In the genomic region with DNA sequence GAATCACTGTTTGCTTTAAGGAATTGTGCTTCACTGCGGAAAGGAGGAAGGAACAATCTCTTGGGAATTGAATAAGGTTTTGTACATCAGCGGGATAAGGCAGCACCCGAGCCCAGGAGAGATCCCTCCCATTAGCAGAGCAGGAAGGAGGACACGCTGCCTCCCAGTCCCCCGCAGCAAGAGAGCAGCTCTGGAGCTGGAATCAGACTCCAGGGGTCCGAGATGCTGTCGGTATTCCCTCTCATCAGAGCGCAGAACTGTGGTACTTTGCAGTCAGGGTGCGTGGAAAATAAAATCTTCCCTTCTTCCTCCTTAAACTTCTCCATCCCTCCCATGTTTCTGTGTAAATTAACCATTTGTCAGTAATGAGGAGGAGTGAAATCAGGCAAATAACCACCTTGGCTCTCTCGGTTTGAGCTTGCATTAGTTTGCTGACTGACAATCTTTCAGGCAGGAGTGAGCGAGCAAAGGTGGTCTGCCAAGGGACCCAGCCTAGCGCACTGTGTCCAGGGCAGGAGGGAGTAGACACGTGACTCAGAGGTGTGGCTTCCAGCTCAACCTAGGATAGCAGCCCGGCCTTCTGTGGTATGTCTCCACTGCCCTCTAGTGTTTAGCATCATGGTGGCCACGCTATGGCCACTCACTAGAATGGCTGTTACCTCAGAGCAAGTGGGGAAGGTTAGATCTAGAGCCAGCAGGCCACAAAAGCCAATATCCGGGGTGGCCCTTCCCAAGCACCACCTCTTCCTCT, we compare ENCODE assay signal across 8 mouse cellular contexts. TPM values are rescaled to one million over a fixed set of nuclear protein-coding genes. Genes with fewer than 3 reads are reported as not detected.
DNase-seq lines count a peak whose midpoint lies in the region; ATAC-seq and TF ChIP-seq lines count a peak whose summit lies in the region.

No protein-coding gene starts in this region.

- 71% methylated on average over 16 of the region's 16 CpGs for WGBS in thymus, adult 2 months
- 7% methylated on average over 16 of the region's 16 CpGs for WGBS in intestine, embryonic 15.5 days
- 4% methylated on average over 16 of the region's 16 CpGs for WGBS in limb, embryonic 10.5 days
- 4% methylated on average over 16 of the region's 16 CpGs for WGBS in midbrain, embryonic 10.5 days
- WGBS in small intestine, adult 2 months = 22% methylated on average over 16 of the region's 16 CpGs

- TF ChIP-seq POLR2A in thymus, adult 2 months (IDR thresholded peaks at IDR 0.05; ENCODE audit: control insufficient read depth, extremely low read depth, insufficient read depth, low read length, poor library complexity) = no peak
- no peak for TF ChIP-seq POLR2A in cortical plate, adult 2 months (IDR thresholded peaks at IDR 0.05; ENCODE audit: extremely low read depth, insufficient read depth, low read length)
- no peak for TF ChIP-seq POLR2A in small intestine, adult 2 months (IDR thresholded peaks at IDR 0.05; ENCODE audit: low read depth, low read length)

- no peaks in the 10 kb centered on the region for H3K27me3 ChIP-seq in thymus, adult 2 months (ENCODE audit: control insufficient read depth, insufficient read depth, low read length)
- no peaks in the 10 kb centered on the region for H3K27me3 ChIP-seq in intestine, embryonic 15.5 days (replicated peaks)
- H3K27me3 ChIP-seq in limb, embryonic 10.5 days (ENCODE audit: low read depth, poor library complexity, severe bottlenecking) = no peaks in the 10 kb centered on the region
- H3K27me3 ChIP-seq in midbrain, embryonic 10.5 days (ENCODE audit: low read depth, poor library complexity, severe bottlenecking) = no peaks in the 10 kb centered on the region
- H3K27me3 ChIP-seq in small intestine, adult 2 months (ENCODE audit: control insufficient read depth, insufficient read depth, low read length) = no peaks in the 10 kb centered on the region

- peak; percentile 9 for DNase-seq in thymus, adult 2 months
- no peak for DNase-seq in thymus, adult 18-20 months
- DNase-seq in limb, embryonic 10.5 days (ENCODE audit: low spot score) = peak; percentile 77
- peak; percentile 77 for DNase-seq in midbrain, embryonic 10.5 days (ENCODE audit: low spot score)

- H3K4me2 ChIP-seq in intestine, embryonic 15.5 days (replicated peaks) = peak overlapping the region; percentile 75

- H3K4me3 ChIP-seq in thymus, adult 2 months (ENCODE audit: control insufficient read depth, insufficient read depth, low read length) = no peak overlapping the region
- H3K4me3 ChIP-seq in cortical plate, adult 2 months (ENCODE audit: insufficient read depth, low read length) = no peak overlapping the region; the same call in 1 of the 2 replicates
- H3K4me3 ChIP-seq in intestine, embryonic 15.5 days (replicated peaks) = peak overlapping the region; percentile 27
- peak overlapping the region; percentile 45 for H3K4me3 ChIP-seq in limb, embryonic 10.5 days
- peak overlapping the region; percentile 51 for H3K4me3 ChIP-seq in midbrain, embryonic 10.5 days
- H3K4me3 ChIP-seq in small intestine, adult 2 months (ENCODE audit: low read depth, low read length) = peak overlapping the region; percentile 17; the same call in 1 of the 2 replicates

- no peaks in the 10 kb centered on the region for H3K36me3 ChIP-seq in thymus, adult 2 months (ENCODE audit: control insufficient read depth, insufficient read depth, low read length)
- no peaks in the 10 kb centered on the region for H3K36me3 ChIP-seq in intestine, embryonic 15.5 days
- H3K36me3 ChIP-seq in limb, embryonic 10.5 days = no peaks in the 10 kb centered on the region
- H3K36me3 ChIP-seq in midbrain, embryonic 10.5 days = no peaks in the 10 kb centered on the region
- H3K36me3 ChIP-seq in small intestine, adult 2 months (ENCODE audit: control insufficient read depth, insufficient read depth, low read length) = peaks cover 3% of the 10 kb centered on the region; the same call in 1 of the 2 replicates

- no peak overlapping the region for H3K27ac ChIP-seq in thymus, adult 2 months (ENCODE audit: control insufficient read depth, insufficient read depth, low read length)
- H3K27ac ChIP-seq in cortical plate, adult 2 months (ENCODE audit: insufficient read depth, low read length) = no peak overlapping the region
- H3K27ac ChIP-seq in intestine, embryonic 15.5 days = no peak overlapping the region
- H3K27ac ChIP-seq in limb, embryonic 10.5 days = no peak overlapping the region
- H3K27ac ChIP-seq in midbrain, embryonic 10.5 days (replicated peaks) = no peak overlapping the region
- H3K27ac ChIP-seq in small intestine, adult 2 months (ENCODE audit: insufficient read depth, low read depth, low read length) = no peak overlapping the region

- no peak for TF ChIP-seq CTCF in thymus, adult 2 months (IDR thresholded peaks at IDR 0.05; ENCODE audit: borderline replicate concordance, control insufficient read depth, extremely low read depth, insufficient read depth, low read length, poor library complexity)
- peak; percentile 78 for TF ChIP-seq CTCF in cortical plate, adult 2 months (IDR thresholded peaks at IDR 0.05; ENCODE audit: extremely low read depth, insufficient read depth, low read length)
- TF ChIP-seq CTCF in small intestine, adult 2 months (IDR thresholded peaks at IDR 0.05; ENCODE audit: extremely low read depth, insufficient read length, insufficient replicate concordance, low read depth, low read length) = peak; percentile 79; the same call in 1 of the 2 replicates

- H3K4me1 ChIP-seq in thymus, adult 2 months (replicated peaks; ENCODE audit: control insufficient read depth, insufficient read depth, low read length) = no peaks in the 10 kb centered on the region; the same call in 1 of the 2 replicates
- H3K4me1 ChIP-seq in cortical plate, adult 2 months (ENCODE audit: control insufficient read depth, insufficient read depth, low read length) = no peaks in the 10 kb centered on the region
- H3K4me1 ChIP-seq in intestine, embryonic 15.5 days (replicated peaks) = peaks cover 2% of the 10 kb centered on the region; the same call in 1 of the 2 replicates
- H3K4me1 ChIP-seq in limb, embryonic 10.5 days = peaks cover 5% of the 10 kb centered on the region; the same call in 1 of the 2 replicates
- peaks cover 7% of the 10 kb centered on the region for H3K4me1 ChIP-seq in midbrain, embryonic 10.5 days
- 0 out of 2 replicates have a peak, but pooled peaks cover 4% of the 10 kb centered on the region for H3K4me1 ChIP-seq in small intestine, adult 2 months (ENCODE audit: control insufficient read depth, insufficient read depth, insufficient read length, low read length)

- H3K9me3 ChIP-seq in intestine, embryonic 15.5 days = no peaks in the 10 kb centered on the region
- H3K9me3 ChIP-seq in limb, embryonic 10.5 days (replicated peaks) = no peaks in the 10 kb centered on the region
- H3K9me3 ChIP-seq in midbrain, embryonic 10.5 days (replicated peaks) = peaks cover 3% of the 10 kb centered on the region; the same call in 1 of the 2 replicates

- H3K9ac ChIP-seq in intestine, embryonic 15.5 days = peak overlapping the region; percentile 26; the same call in 1 of the 2 replicates

- peak; percentile 99 for ATAC-seq in granulocyte monocyte progenitor cell, adult 5-6 weeks (replicated peaks; ENCODE audit: poor library complexity, severe bottlenecking)
- peak; percentile 98 for ATAC-seq in intestine, embryonic 15.5 days

RNA-seq across cellular contexts. Expression of gene Syt15, which starts 15.4 kb away (rescaled TPM):
- polyA plus RNA-seq in thymus, adult 2 months (2012; rRNA removed) = 1.3 and 1.5 TPM in 2 replicates
- 1.2 TPM in 2 replicates for polyA plus RNA-seq in cortical plate, adult 2 months (2012; rRNA removed)
- not detected in 2 replicates for total RNA-seq in granulocyte monocyte progenitor cell, adult 5-6 weeks (2014; fragmentation: Nextera tagmentation)
- total RNA-seq in granulocyte monocyte progenitor cell, adult 5-6 weeks (2017) = not detected in 2 replicates
- 0.73 and 1.1 TPM in 2 replicates for polyA plus RNA-seq in intestine, embryonic 15.5 days (2015; fragmentation: Nextera tagmentation; extraction: Ambion mirVana)
- 0.05 TPM in 1 of 2 replicates, not detected in the other for polyA plus RNA-seq in limb, embryonic 10.5 days (2016; fragmentation: Nextera tagmentation; extraction: Ambion mirVana)
- polyA plus RNA-seq in midbrain, embryonic 10.5 days (2016; fragmentation: Nextera tagmentation; extraction: Ambion mirVana) = 0.11 and 0.37 TPM in 2 replicates
- polyA plus RNA-seq in small intestine, adult 2 months (2012; rRNA removed) = 3.1 and 3.2 TPM in 2 replicates

RNA-seq across cellular contexts. Expression of gene Gprin2, which starts 33.4 kb away (rescaled TPM):
- 0.05 and 0.08 TPM in 2 replicates for polyA plus RNA-seq in thymus, adult 2 months (2012; rRNA removed)
- 0.44 and 0.51 TPM in 2 replicates for polyA plus RNA-seq in cortical plate, adult 2 months (2012; rRNA removed)
- total RNA-seq in granulocyte monocyte progenitor cell, adult 5-6 weeks (2014; fragmentation: Nextera tagmentation) = not detected in 2 replicates
- total RNA-seq in granulocyte monocyte progenitor cell, adult 5-6 weeks (2017) = not detected in 2 replicates
- polyA plus RNA-seq in intestine, embryonic 15.5 days (2015; fragmentation: Nextera tagmentation; extraction: Ambion mirVana) = 0.19 and 0.30 TPM in 2 replicates
- polyA plus RNA-seq in limb, embryonic 10.5 days (2016; fragmentation: Nextera tagmentation; extraction: Ambion mirVana) = 0.43 TPM in 2 replicates
- polyA plus RNA-seq in midbrain, embryonic 10.5 days (2016; fragmentation: Nextera tagmentation; extraction: Ambion mirVana) = 0.35 and 1.9 TPM in 2 replicates
- polyA plus RNA-seq in small intestine, adult 2 months (2012; rRNA removed) = 0.05 and 0.23 TPM in 2 replicates

Comparison
In these comparisons a context has a peak if more than half of its experiments do, and no peak if none do; other contexts are left out.
1. DNase-seq: peak in thymus, adult 2 months (single experiment), limb, embryonic 10.5 days (single experiment) and midbrain, embryonic 10.5 days (single experiment); none in thymus, adult 18-20 months (0 of 2).
2. H3K4me3 ChIP-seq: peak in intestine, embryonic 15.5 days (single experiment), limb, embryonic 10.5 days (single experiment), midbrain, embryonic 10.5 days (single experiment) and small intestine, adult 2 months (single experiment); none in thymus, adult 2 months (single experiment) and cortical plate, adult 2 months (single experiment).